Mouse (Mus musculus) brain, embryonic 14.5 days (tissue): ENCODE measurements at regions not wholly inside any gene's neighbourhood (a gene's known extent, or its start where the extent isn't known, plus 50 kb on each side); places are given as distances from the start of the nearest gene placed in this dataset.

Experiments
- CTCF ChIP-seq: fragments of 200-500 bp; IDR thresholded peaks from 2 replicates; pipeline ENCODE4 v1.5.1; 2012; ENCODE audit warnings: inconsistent platforms, mild to moderate bottlenecking, moderate library complexity, borderline replicate concordance; ENCODE audit not compliant: insufficient read depth, insufficient read length; ENCODE audit errors: extremely low read depth
- POLR2A ChIP-seq: fragments of 200-500 bp; IDR thresholded peaks from 2 replicates; pipeline ENCODE4 v1.6.1; 2012; ENCODE audit warnings: mild to moderate bottlenecking, inconsistent platforms, borderline replicate concordance; ENCODE audit not compliant: poor library complexity, insufficient read depth, insufficient read length, severe bottlenecking; ENCODE audit errors: extremely low read depth

- no peak for TF ChIP-seq CTCF
- TF ChIP-seq POLR2A = no peak
Observed at GRCm38 (mm10) chr3:149226723-149227122, 236.4 kb upstream of the Adgrl2 start.
